Mouse (Mus musculus): Measurements from ENCODE around the gene Polr3h. TPM values are rescaled to one million over a fixed set of nuclear protein-coding genes. Genes with fewer than 3 reads are reported as not detected.

Polr3h gene
- 4.4 and 5.0 TPM in 2 replicates for polyA plus RNA-seq (2012; rRNA removed; ENCODE audit: low replicate concordance)

GRCm38 (mm10) chr15:81925760-81926445, at the start of gene Polr3h:
Polr3h (minus strand) TSS chr15:81926240.

GRCm38 (mm10) chr15:81960171-81961077, 34.4 kb upstream of the Polr3h start, which contains the start of gene Pmm1:
Pmm1 (minus strand) TSS chr15:81960930.

GRCm38 (mm10) chr15:81936679-81937078, 10.6 kb upstream of the Polr3h start, which contains the start of gene Csdc2:
Csdc2 (plus strand) TSS chr15:81936759.

GRCm38 (mm10) chr15:81872262-81873136, 53.5 kb downstream of the Polr3h start, which contains the start of gene Aco2:
Aco2 (plus strand) TSS chr15:81872309.

GRCm38 (mm10) chr15:81871604-81872261, 54.3 kb downstream of the Polr3h start, which contains the start of gene Phf5a:
Phf5a (minus strand) TSS chr15:81871911.

GRCm38 (mm10) chr15:81858517-81859329, 67.3 kb downstream of the Polr3h start, which contains the start of gene Tob2:
Tob2 (minus strand) TSS chr15:81858796.

Other genes with a start within 250 kb of the Polr3h start
- gene Chadl, start 229.0 kb downstream of the Polr3h start, polyA plus RNA-seq (2012; rRNA removed; ENCODE audit: low replicate concordance), result 3.8 and 4.4 TPM in 2 replicates
- 5.1 and 12.8 TPM in 2 replicates for gene Zc3h7b, start 181.2 kb downstream of the Polr3h start, polyA plus RNA-seq (2012; rRNA removed; ENCODE audit: low replicate concordance)
- 15.5 and 20.1 TPM in 2 replicates for gene Rangap1, start 180.7 kb downstream of the Polr3h start, polyA plus RNA-seq (2012; rRNA removed; ENCODE audit: low replicate concordance)
- gene Tef, start 123.8 kb downstream of the Polr3h start, polyA plus RNA-seq (2012; rRNA removed; ENCODE audit: low replicate concordance), result 8.6 and 10.7 TPM in 2 replicates
- gene Tob2, start 67.4 kb downstream of the Polr3h start, polyA plus RNA-seq (2012; rRNA removed; ENCODE audit: low replicate concordance), result 29.8 and 45.1 TPM in 2 replicates
- 32.6 and 40.1 TPM in 2 replicates for gene Phf5a, start 54.3 kb downstream of the Polr3h start, polyA plus RNA-seq (2012; rRNA removed; ENCODE audit: low replicate concordance)
- 296 and 436 TPM in 2 replicates for gene Aco2, start 53.9 kb downstream of the Polr3h start, polyA plus RNA-seq (2012; rRNA removed; ENCODE audit: low replicate concordance)
- gene Csdc2, start 10.5 kb upstream of the Polr3h start, polyA plus RNA-seq (2012; rRNA removed; ENCODE audit: low replicate concordance), result 1.7 and 4.3 TPM in 2 replicates
- 22.1 and 26.0 TPM in 2 replicates for gene Pmm1, start 34.7 kb upstream of the Polr3h start, polyA plus RNA-seq (2012; rRNA removed; ENCODE audit: low replicate concordance)
- not detected in 2 replicates for gene 1700029P11Rik, start 54.3 kb upstream of the Polr3h start, polyA plus RNA-seq (2012; rRNA removed; ENCODE audit: low replicate concordance)
- gene Xrcc6, start 61.6 kb upstream of the Polr3h start, polyA plus RNA-seq (2012; rRNA removed; ENCODE audit: low replicate concordance), result 5.2 and 8.3 TPM in 2 replicates
- gene Desi1, start 107.6 kb upstream of the Polr3h start, polyA plus RNA-seq (2012; rRNA removed; ENCODE audit: low replicate concordance), result 40.6 and 43.7 TPM in 2 replicates
- gene Snu13, start 121.4 kb upstream of the Polr3h start, polyA plus RNA-seq (2012; rRNA removed; ENCODE audit: low replicate concordance), result 21.0 and 49.7 TPM in 2 replicates
- gene 4930407I10Rik, start 132.9 kb upstream of the Polr3h start, polyA plus RNA-seq (2012; rRNA removed; ENCODE audit: low replicate concordance), result not detected in 2 replicates
- gene Mei1, start 143.8 kb upstream of the Polr3h start, polyA plus RNA-seq (2012; rRNA removed; ENCODE audit: low replicate concordance), result 0.07 TPM in 1 of 2 replicates, not detected in the other
- 6.0 and 14.3 TPM in 2 replicates for gene Ccdc134, start 201.7 kb upstream of the Polr3h start, polyA plus RNA-seq (2012; rRNA removed; ENCODE audit: low replicate concordance)
- gene Srebf2, start 220.9 kb upstream of the Polr3h start, polyA plus RNA-seq (2012; rRNA removed; ENCODE audit: low replicate concordance), result 145 and 243 TPM in 2 replicates